Mouse (Mus musculus): ENCODE data around the gene 1700018B08Rik. TPM values are rescaled to one million over a fixed set of nuclear protein-coding genes. Genes with fewer than 3 reads are reported as not detected.

The 1700018B08Rik gene
- total and polyA plus RNA-seq, 3 experiments, result not detected

DNA sequence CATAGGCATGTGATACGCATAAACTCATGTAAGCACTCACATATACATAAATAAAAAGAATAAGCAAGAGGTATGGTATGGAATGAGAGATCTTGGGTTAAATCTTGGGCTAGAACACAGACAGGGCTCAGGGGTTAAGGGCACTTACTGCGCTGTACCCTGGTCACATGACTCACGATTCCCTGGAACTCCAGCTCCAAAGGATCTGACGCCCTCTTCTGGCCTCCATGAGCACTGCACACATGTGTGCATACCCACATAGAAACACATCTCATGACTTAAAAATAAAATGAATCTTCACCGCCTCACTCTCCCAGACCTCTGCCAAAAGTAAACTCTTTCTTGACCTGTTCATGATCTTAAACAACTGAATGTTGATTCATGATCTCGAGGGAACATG, 46.5 kb downstream of the 1700018B08Rik start:
- ATAC-seq (ENCODE audit: extremely low read depth, insufficient number of reproducible peaks, low FRiP score, poor library complexity, severe bottlenecking), result no peak
- no peaks in the 10 kb centered on the region for H3K36me3 ChIP-seq (replicated peaks)
- no peak overlapping the region for H3K4me3 ChIP-seq (ENCODE audit: low read depth, low read length)
- no peaks in the 10 kb centered on the region for H3K4me1 ChIP-seq (ENCODE audit: insufficient read depth, low read depth, low read length)
- H3K9me3 ChIP-seq (replicated peaks), result peaks cover 71% of the 10 kb centered on the region
- no peak for TF ChIP-seq GATA2 (IDR thresholded peaks at IDR 0.05; ENCODE audit: borderline replicate concordance, low read depth, low read length)
- no peak for TF ChIP-seq GATA1 (IDR thresholded peaks at IDR 0.05; ENCODE audit: borderline replicate concordance, low read length)
- no peak for TF ChIP-seq POLR2AphosphoS5 (IDR thresholded peaks at IDR 0.05; ENCODE audit: insufficient replicate concordance, low read depth, low read length)
- TF ChIP-seq TAL1 (conservative IDR thresholded peaks at IDR 0.05; ENCODE audit: low read depth, low read length), result no peak
- no peak for TF ChIP-seq CTCF (IDR thresholded peaks at IDR 0.05; ENCODE audit: low read depth, low read length)
- no peak for DNase-seq (ENCODE audit: low spot score)
- H3K27me3 ChIP-seq (ENCODE audit: insufficient read depth, low read length), result peaks cover 2% of the 10 kb centered on the region; the same call in 1 of the 2 replicates

DNA sequence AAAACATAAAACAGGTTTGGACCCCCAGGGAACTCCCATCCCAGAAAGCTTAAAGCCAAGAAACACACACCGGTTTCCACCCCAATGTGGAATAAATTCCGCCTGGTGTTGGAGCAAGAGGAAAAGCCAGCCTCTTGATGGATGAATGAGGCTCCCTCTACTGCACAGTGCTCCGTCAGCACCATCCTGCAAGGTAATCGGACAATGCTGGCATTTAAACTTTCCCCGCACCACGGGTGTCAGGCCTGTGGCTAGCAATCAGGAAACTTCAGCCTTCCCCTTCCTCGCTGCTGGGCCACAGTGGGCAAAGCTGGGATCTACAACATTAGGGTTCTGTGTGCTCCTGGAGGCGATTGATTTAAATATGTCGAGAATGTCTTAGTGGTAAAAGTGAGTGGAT, 52.5 kb downstream of the 1700018B08Rik start:
- peaks cover 61% of the 10 kb centered on the region for H3K9me3 ChIP-seq (replicated peaks)
- H3K27me3 ChIP-seq (ENCODE audit: insufficient read depth, low read length), result no peaks in the 10 kb centered on the region
- no peak for TF ChIP-seq TAL1 (conservative IDR thresholded peaks at IDR 0.05; ENCODE audit: low read depth, low read length)
- no peak for TF ChIP-seq CTCF (IDR thresholded peaks at IDR 0.05; ENCODE audit: low read depth, low read length)

DNA sequence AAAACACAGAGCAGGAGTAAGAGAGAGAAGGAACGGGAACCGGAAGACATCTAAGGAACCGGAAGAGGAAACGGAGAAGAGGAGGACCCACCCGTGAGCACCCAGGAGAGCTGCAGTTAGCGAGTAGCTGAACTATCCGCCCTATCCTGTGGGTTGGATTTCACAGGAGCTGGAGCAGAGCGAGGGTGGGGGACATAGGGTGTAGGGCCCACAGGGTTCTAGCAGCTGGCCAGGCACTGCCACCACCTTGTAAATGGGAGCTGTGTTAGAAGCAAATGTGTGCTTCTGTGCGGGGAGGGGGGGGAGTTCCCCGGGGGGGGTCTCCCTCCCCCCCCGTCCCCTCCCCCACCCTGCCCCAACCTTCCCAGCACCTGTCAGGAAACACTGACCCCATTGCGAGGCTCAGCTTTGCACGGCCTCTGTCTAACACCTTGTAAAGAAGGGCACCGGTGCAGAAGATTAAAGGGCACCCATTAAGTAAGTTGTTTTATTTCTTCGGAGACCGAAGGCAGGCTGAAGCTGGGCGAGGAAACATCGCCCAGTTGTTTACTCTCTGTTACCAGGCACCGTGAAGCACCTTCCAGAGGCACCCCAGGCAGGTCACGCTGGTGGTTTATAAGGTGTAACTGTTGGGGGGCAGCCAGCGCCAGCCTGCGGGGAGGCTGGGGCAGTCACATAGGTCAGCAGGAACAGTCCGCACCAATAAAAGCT, 59.9 kb downstream of the 1700018B08Rik start:
- Histone ChIP-seq H3K9me3 (replicated peaks) (peaks cover 86% of the 10 kb centered on the region), H3K36me3 (replicated peaks) (no peaks in the 10 kb centered on the region), H3K4me3 (ENCODE audit: low read depth, low read length) (no peak overlapping the region), H3K27me3 (ENCODE audit: insufficient read depth, low read length) (no peaks in the 10 kb centered on the region), H3K4me1 (ENCODE audit: insufficient read depth, low read depth, low read length) (no peaks in the 10 kb centered on the region)
- no peak for TF ChIP-seq POLR2AphosphoS5 (IDR thresholded peaks at IDR 0.05; ENCODE audit: insufficient replicate concordance, low read depth, low read length)
- TF ChIP-seq CTCF (IDR thresholded peaks at IDR 0.05; ENCODE audit: low read depth, low read length), result no peak
- TF ChIP-seq GATA2 (IDR thresholded peaks at IDR 0.05; ENCODE audit: borderline replicate concordance, low read depth, low read length), result no peak
- TF ChIP-seq TAL1 (conservative IDR thresholded peaks at IDR 0.05; ENCODE audit: low read depth, low read length), result no peak
- no peak for TF ChIP-seq GATA1 (IDR thresholded peaks at IDR 0.05; ENCODE audit: borderline replicate concordance, low read length)
- no peak for DNase-seq (ENCODE audit: low spot score)
- ATAC-seq (ENCODE audit: extremely low read depth, insufficient number of reproducible peaks, low FRiP score, poor library complexity, severe bottlenecking), result no peak

More for the DNA sequence above, 52.5 kb downstream of the 1700018B08Rik start:
- Histone ChIP-seq H3K4me3 (ENCODE audit: low read depth, low read length) (no peak overlapping the region), H3K36me3 (replicated peaks) (no peaks in the 10 kb centered on the region), H3K4me1 (ENCODE audit: insufficient read depth, low read depth, low read length) (no peaks in the 10 kb centered on the region)
- DNase-seq (ENCODE audit: low spot score), result no peak
- ATAC-seq (ENCODE audit: extremely low read depth, insufficient number of reproducible peaks, low FRiP score, poor library complexity, severe bottlenecking), result no peak

Other genes with a start within 250 kb of the 1700018B08Rik start
- gene Fbxo31, start 34.5 kb upstream of the 1700018B08Rik start, total RNA-seq (2014; fragmentation: Nextera tagmentation), result 5.9 and 9.2 TPM in 2 replicates
- gene Fbxo31, start 34.5 kb upstream of the 1700018B08Rik start, total RNA-seq (2017), result 4.9 and 6.0 TPM in 2 replicates
- 25.3 and 29.4 TPM in 2 replicates for gene Fbxo31, start 34.5 kb upstream of the 1700018B08Rik start, polyA plus RNA-seq (2012)
- 91.3 and 109 TPM in 2 replicates for gene Map1lc3b, start 46.0 kb upstream of the 1700018B08Rik start, total RNA-seq (2014; fragmentation: Nextera tagmentation)
- 158 and 159 TPM in 2 replicates for gene Map1lc3b, start 46.0 kb upstream of the 1700018B08Rik start, total RNA-seq (2017)
- gene Map1lc3b, start 46.0 kb upstream of the 1700018B08Rik start, polyA plus RNA-seq (2012), result 50.6 and 54.4 TPM in 2 replicates
- not detected in 2 replicates for gene Zcchc14, start 108.6 kb upstream of the 1700018B08Rik start, total RNA-seq (2014; fragmentation: Nextera tagmentation)
- 0.17 and 0.22 TPM in 2 replicates for gene Zcchc14, start 108.6 kb upstream of the 1700018B08Rik start, total RNA-seq (2017)
- gene Zcchc14, start 108.6 kb upstream of the 1700018B08Rik start, polyA plus RNA-seq (2012), result not detected in 2 replicates
- 3.3 TPM in 1 of 2 replicates, not detected in the other for gene Jph3, start 185.3 kb upstream of the 1700018B08Rik start, total RNA-seq (2014; fragmentation: Nextera tagmentation)
- 0.12 TPM in 1 of 2 replicates, not detected in the other for gene Jph3, start 185.3 kb upstream of the 1700018B08Rik start, total RNA-seq (2017)
- gene Jph3, start 185.3 kb upstream of the 1700018B08Rik start, polyA plus RNA-seq (2012), result not detected in 2 replicates